ENCODE assay signal across 1 mouse cellular context in the genomic region with DNA sequence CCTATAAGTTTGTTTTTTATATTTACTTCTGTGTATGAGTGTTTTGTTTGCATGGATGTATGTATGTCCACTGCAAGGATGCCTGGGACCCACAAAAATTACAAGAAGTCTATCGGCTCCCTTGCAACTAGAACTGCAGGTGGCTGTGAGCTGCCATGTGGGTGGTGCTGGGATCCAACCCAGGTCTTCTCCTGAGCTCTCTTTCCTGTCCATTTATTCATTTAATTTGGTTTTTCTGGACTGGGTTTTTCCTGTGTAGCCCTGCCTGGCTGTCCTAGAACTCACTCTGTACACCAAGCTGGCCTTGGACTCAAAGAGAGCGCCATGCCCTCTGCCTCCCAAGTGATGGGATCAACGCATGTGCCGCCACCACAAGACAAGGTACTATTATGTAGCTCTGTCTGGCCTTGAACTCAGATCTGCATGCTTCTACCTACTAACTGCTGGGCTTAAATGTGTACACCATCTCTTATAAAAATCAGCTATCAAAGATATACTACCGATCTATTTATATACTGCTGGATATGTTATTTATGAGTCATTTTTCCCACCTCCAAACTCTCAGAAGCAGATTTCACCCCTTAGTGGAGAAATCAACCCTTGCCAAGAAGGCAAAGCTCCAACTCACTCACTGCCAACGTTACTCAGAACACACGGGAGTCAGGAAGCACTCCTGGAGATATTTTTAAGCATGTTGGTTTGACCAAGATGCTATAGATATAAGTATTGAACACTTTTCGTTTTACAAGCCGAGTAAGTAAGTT.
TF ChIP-seq lines count a peak whose summit lies in the region.

No protein-coding gene starts in this region.

TF ChIP-seq in MEL, 35 proteins besides CTCF, POLR2A, EP300 and RAD21 (continued from another document):
- TF ChIP-seq POLR2AphosphoS2 (IDR thresholded peaks at IDR 0.05; ENCODE audit: low read length): no peak
